Mouse (Mus musculus) liver, embryonic 11.5 days (tissue): ENCODE measurements around the gene Cbr1. TPM values are rescaled to one million over a fixed set of nuclear protein-coding genes. Genes with fewer than 3 reads are reported as not detected.

Experiments
- ATAC-seq: fragments of 200-750 bp; cut with Nextera tagmentation; replicated peaks from 2 replicates; pipeline ENCODE4 v1.8.0; 2017; ENCODE audit warnings: moderate number of reproducible peaks, mild to moderate bottlenecking, moderate TSS enrichment, moderate library complexity; ENCODE audit not compliant: low FRiP score
- DNase-seq: peaks from one replicate; pipeline ENCODE4 v3.0.0-alpha.2; 2017; ENCODE audit warnings: low spot score
- H3K27ac ChIP-seq: fragments of 300-500 bp; sonication (generic); 2 replicates; pipeline ENCODE4 v1.5.1; 2014; ENCODE audit warnings: mild to moderate bottlenecking, low read depth, low read length, control low read depth
- H3K27me3 ChIP-seq: fragments of 300-500 bp; sonication (generic); replicated peaks from 2 replicates; pipeline ENCODE4 v1.6.1; 2014; ENCODE audit warnings: low read length, mixed read lengths; ENCODE audit not compliant: control insufficient read depth, insufficient read depth
- H3K36me3 ChIP-seq: fragments of 300-500 bp; sonication (generic); 2 replicates; pipeline ENCODE4 v1.6.1; 2014; ENCODE audit warnings: mild to moderate bottlenecking, low read length, moderate library complexity, mixed read lengths; ENCODE audit not compliant: control insufficient read depth, insufficient read depth
- H3K4me1 ChIP-seq: fragments of 300-500 bp; sonication (generic); replicated peaks from 2 replicates; pipeline ENCODE4 v1.6.1; 2014; ENCODE audit warnings: low read length, mixed read lengths; ENCODE audit not compliant: control insufficient read depth, insufficient read depth
- H3K4me2 ChIP-seq: fragments of 300-500 bp; sonication (generic); 2 replicates; pipeline ENCODE4 v1.6.1; 2014; ENCODE audit warnings: mild to moderate bottlenecking, control low read depth, moderate library complexity
- H3K4me3 ChIP-seq: fragments of 300-500 bp; sonication (generic); 2 replicates; pipeline ENCODE4 v1.5.1; 2014; ENCODE audit warnings: low read depth, low read length, control low read depth
- H3K9ac ChIP-seq: fragments of 300-500 bp; sonication (generic); 2 replicates; pipeline ENCODE4 v1.6.1; 2014; ENCODE audit warnings: low read depth, low read length, control low read depth
- H3K9me3 ChIP-seq: fragments of 300-500 bp; sonication (generic); 2 replicates; pipeline ENCODE4 v1.6.1; 2016; ENCODE audit warnings: low read length, inconsistent platforms, mixed read lengths; ENCODE audit not compliant: control insufficient read depth
- WGBS: fragments of 180-500 bp; shearing (Covaris S2); extraction: QIAGEN DNeasy Blood & Tissue Kit; methylation state at CpG from one replicate; pipeline ENCODE4 v1.1.7; 2014; 5-methylcytosine and 5-hydroxymethylcytosine counted together
- polyA plus RNA-seq: library from polyadenylated mRNA; unstranded; fragments of >200 nt; fragmentation: Nextera tagmentation; extraction: Ambion mirVana; gene quantifications from 2 replicates; pipeline ENCODE4 v1.2.1, GENCODE M21; 2014

Cbr1 gene
- polyA plus RNA-seq, 1 experiment from 2014 or later = 49.3 TPM

DNA sequence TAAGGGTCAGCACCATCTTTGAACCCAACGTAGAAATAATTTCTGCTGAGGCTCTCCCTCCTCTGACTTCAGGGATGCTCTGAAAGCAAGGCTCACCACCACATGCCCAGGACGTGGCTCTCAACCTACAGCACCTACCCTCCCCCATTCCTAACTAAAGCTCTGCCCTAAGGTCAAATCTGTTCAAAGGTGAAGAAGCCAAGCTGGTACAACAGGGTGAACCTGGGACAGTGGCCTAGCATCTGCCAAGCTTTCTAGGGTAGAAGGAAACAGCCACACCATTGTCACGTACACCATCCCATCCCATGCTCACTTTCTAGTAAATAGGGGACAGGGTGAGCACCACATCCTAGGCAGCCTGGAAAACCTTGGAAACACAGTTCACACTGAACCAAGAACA, 12.9 kb upstream of the Cbr1 start:
- DNase-seq = no peak
- no peaks in the 10 kb centered on the region for H3K9me3 ChIP-seq
- no peak for ATAC-seq
- no peaks in the 10 kb centered on the region; the same call in 1 of the 2 replicates for H3K36me3 ChIP-seq
- no peak overlapping the region for H3K27ac ChIP-seq
- H3K4me1 ChIP-seq = peaks cover 4% of the 10 kb centered on the region; the same call in 1 of the 2 replicates
- H3K4me3 ChIP-seq = no peak overlapping the region
- H3K27me3 ChIP-seq = no peaks in the 10 kb centered on the region
- 88% methylated on average over 3 of the region's 3 CpGs for WGBS
- no peak overlapping the region for H3K9ac ChIP-seq
- H3K4me2 ChIP-seq = no peak overlapping the region

DNA sequence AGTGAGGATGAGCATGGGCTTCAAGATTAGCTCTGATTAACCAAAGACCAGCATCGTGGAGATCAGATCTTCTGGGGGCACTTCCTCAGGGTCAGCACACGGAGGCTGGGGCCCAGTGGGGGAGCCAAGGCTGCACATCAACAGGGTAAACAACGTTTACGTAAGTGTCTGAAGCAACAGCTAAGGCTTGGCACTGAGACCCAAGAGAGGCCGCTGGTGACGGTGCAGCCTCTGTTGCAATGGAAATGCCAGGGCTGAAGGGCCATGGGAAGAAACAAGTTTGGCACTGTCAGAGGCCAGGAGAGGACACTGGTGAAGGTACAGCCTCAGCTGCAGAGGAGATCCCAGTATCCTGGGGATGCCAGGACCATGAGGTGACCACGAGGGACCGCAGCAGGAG, 12.2 kb upstream of the Cbr1 start:
- H3K4me3 ChIP-seq = no peak overlapping the region
- H3K27me3 ChIP-seq = no peaks in the 10 kb centered on the region
- no peaks in the 10 kb centered on the region for H3K4me1 ChIP-seq
- 83% methylated on average over 8 of the region's 8 CpGs for WGBS
- H3K4me2 ChIP-seq = no peak overlapping the region
- no peak for DNase-seq
- no peak for ATAC-seq
- H3K9me3 ChIP-seq = no peaks in the 10 kb centered on the region
- no peak overlapping the region for H3K9ac ChIP-seq
- H3K27ac ChIP-seq = no peak overlapping the region
- H3K36me3 ChIP-seq = peaks cover 5% of the 10 kb centered on the region; the same call in 1 of the 2 replicates

DNA sequence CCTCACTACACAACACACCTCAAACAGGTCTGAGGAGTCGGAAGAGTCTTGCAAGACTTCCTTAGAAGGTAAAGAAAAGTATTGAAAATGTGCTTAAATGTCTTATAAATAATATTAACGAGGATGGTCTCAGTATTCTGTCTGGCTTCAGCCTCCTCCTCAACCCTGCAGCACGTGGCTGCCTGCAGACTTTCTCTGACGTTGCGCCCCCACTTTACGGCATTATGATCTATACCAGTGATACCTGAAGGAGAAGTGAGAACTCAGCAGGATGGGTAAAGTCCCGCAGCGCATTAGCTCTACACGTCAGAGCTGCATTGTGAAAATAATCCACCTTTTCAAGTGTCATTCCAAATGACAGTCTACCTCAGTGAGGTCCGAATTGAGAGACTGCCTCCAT, 11.2 kb upstream of the Cbr1 start:
- Histone ChIP-seq H3K4me2 (no peak overlapping the region), H3K27ac (no peak overlapping the region), H3K27me3 (no peaks in the 10 kb centered on the region), H3K4me3 (no peak overlapping the region), H3K9me3 (no peaks in the 10 kb centered on the region), H3K36me3 (peaks cover 6% of the 10 kb centered on the region; the same call in 1 of the 2 replicates), H3K9ac (no peak overlapping the region), H3K4me1 (peaks cover 5% of the 10 kb centered on the region)
- ATAC-seq (no peak), DNase-seq (no peak)
- WGBS = 94% methylated on average over 10 of the region's 10 CpGs

DNA sequence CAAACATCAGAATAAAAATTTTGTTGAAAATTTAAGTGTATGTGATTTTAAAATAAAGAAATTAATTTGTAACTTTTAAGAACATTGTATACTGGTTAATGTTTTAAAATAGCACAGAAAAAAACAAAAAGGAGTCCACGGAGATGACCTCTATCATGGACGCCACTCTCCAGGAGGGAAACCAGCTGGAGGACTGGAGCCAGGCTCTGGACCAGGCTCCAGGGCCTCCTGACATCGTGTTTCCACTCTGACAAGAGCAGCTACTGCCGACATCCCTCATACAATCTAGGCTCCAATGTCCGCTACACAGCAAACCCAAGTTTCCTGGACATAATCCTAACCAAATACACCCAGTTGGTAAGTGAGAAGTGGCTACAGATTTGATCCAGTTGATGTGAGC, 9.9 kb upstream of the Cbr1 start:
- Histone ChIP-seq H3K4me1 (peaks cover 7% of the 10 kb centered on the region), H3K27me3 (no peaks in the 10 kb centered on the region), H3K4me2 (no peak overlapping the region), H3K9ac (no peak overlapping the region), H3K4me3 (no peak overlapping the region), H3K9me3 (no peaks in the 10 kb centered on the region), H3K27ac (no peak overlapping the region), H3K36me3 (peaks cover 6% of the 10 kb centered on the region; the same call in 1 of the 2 replicates)
- WGBS = 91% methylated on average over 5 of the region's 5 CpGs
- DNase-seq = no peak
- no peak for ATAC-seq

DNA sequence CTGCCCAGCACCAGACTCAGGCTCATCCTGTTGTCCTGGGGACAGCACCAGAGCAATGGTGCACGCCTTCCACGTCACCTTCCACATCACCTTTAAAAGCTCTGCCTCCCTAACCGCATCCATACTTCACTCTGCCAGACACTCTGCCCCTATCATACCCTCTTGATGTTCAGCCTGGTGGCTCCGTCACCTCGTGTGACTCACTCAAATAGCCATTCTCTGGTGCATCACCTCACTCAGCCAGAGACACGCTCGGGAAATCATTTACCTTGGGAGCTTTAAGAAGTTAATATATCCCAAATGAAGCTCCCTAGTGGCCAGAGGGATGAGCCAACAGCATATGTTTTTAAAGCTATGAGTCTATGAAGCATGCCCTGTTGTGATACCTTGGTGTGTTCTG, 8.8 kb upstream of the Cbr1 start:
- Histone ChIP-seq H3K27ac (no peak overlapping the region), H3K9me3 (no peaks in the 10 kb centered on the region), H3K36me3 (peaks cover 6% of the 10 kb centered on the region; the same call in 1 of the 2 replicates), H3K4me1 (peaks cover 7% of the 10 kb centered on the region), H3K4me3 (no peak overlapping the region), H3K4me2 (no peak overlapping the region), H3K27me3 (no peaks in the 10 kb centered on the region), H3K9ac (no peak overlapping the region)
- ATAC-seq (no peak), DNase-seq (no peak)
- WGBS = 87% methylated on average over 7 of the region's 7 CpGs

DNA sequence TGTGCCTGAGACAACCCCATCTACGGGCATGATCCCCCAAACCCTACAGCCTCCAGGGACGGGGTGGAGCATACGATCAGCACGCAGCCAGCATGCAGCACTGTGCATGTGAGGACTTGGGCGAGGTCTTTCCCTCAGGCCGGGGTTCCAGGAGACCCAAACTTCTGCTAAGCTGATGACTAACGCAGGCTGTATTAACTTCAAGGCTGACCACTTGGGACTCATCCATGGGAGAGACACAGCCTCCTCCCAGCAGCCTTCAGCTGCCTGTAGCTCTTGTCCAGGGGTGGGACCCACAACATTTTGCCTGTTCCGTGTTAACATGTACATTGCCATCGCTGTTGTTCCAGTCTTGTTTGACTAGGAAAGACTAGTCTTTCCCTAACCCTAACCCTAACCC, 8.1 kb upstream of the Cbr1 start:
- Histone ChIP-seq H3K4me3 (no peak overlapping the region), H3K36me3 (peaks cover 6% of the 10 kb centered on the region; the same call in 1 of the 2 replicates), H3K9me3 (no peaks in the 10 kb centered on the region), H3K4me2 (no peak overlapping the region), H3K27me3 (no peaks in the 10 kb centered on the region), H3K4me1 (peaks cover 7% of the 10 kb centered on the region), H3K9ac (no peak overlapping the region), H3K27ac (no peak overlapping the region)
- no peak for DNase-seq
- WGBS = 93% methylated on average over 9 of the region's 9 CpGs
- no peak for ATAC-seq

DNA sequence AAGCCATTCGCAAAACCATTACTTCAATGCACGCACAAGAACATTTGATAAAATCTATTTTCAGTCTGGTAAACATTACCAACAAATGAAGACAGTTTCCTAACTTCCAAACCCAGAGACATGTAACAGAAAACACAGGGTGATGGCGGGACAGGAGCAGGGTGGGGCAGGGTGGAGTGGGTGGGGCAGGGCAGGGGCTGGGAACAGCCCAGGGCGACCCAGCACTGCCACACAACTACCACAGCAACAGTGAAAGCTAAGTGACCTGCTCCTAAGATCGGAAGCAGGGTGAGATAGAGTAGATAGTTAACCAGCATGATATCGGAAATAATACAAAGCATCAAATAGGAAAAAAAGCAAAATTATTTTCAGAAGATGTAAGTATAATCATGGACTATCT, 6.2 kb upstream of the Cbr1 start:
- peak overlapping the region; percentile 20 for H3K4me2 ChIP-seq
- H3K9me3 ChIP-seq = no peaks in the 10 kb centered on the region
- H3K9ac ChIP-seq = no peak overlapping the region
- peaks cover 6% of the 10 kb centered on the region; the same call in 1 of the 2 replicates for H3K36me3 ChIP-seq
- ATAC-seq = peak; percentile 39; the same call in 1 of the 2 replicates
- H3K27me3 ChIP-seq = no peaks in the 10 kb centered on the region
- DNase-seq = no peak
- 71% methylated on average over 6 of the region's 6 CpGs for WGBS
- peaks cover 7% of the 10 kb centered on the region for H3K4me1 ChIP-seq
- H3K4me3 ChIP-seq = no peak overlapping the region
- no peak overlapping the region for H3K27ac ChIP-seq

DNA sequence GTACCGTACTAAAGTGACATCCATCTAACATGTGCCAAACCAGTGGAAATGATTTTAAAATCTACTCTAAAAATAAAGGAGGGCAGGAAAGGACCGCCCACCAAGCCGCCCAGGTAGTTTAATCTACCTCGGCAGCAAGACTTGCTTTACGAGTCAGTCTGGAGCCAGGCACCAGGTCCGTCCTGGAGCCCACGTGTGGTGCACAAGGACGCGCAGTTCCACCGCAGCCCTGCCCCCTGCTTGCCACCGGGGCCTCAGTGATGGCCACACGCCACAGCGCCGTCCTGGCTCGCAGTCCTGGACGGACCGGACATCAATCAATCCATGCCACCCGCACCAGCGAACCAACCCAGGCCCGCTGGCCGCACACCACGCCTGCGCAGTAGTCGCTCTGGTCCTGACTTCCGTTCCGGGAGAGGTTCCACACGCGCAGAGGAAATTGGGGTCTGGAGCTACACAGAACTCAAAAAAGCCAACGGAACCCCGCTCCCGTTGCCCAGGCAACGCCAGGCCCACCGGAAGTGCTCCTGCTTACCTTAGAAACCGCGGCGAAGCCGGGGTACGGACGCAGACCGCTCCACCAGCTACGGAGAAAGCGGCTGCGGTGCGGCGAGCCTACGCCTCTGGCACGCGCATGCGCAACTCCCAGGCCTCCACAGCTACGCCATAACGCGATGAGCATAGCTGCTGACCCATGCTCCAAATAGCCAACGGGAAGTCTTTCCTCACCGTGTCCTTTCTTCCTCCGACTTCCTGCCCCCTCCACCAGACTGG, 2.0 kb upstream of the Cbr1 start, which contains the start of gene Setd4:
TSS of gene Setd4 (minus strand) at position 625 of the 774 bp plus-strand sequence.
- Histone ChIP-seq H3K27ac (peak within 1 kb of the TSS; percentile 95), H3K36me3 (no peaks in the 10 kb centered on the region; the same call in 1 of the 2 replicates), H3K27me3 (no peaks in the 10 kb centered on the region), H3K4me3 (peak within 1 kb of the TSS; percentile 69), H3K4me1 (peaks cover 11% of the 10 kb centered on the region), H3K4me2 (peak within 1 kb of the TSS; percentile 96), H3K9me3 (no peaks in the 10 kb centered on the region), H3K9ac (peak within 1 kb of the TSS; percentile 85)
- 1% methylated on average over 55 of the region's 55 CpGs for WGBS
- DNase-seq (peak; percentile 88), ATAC-seq (peak; percentile 86)

DNA sequence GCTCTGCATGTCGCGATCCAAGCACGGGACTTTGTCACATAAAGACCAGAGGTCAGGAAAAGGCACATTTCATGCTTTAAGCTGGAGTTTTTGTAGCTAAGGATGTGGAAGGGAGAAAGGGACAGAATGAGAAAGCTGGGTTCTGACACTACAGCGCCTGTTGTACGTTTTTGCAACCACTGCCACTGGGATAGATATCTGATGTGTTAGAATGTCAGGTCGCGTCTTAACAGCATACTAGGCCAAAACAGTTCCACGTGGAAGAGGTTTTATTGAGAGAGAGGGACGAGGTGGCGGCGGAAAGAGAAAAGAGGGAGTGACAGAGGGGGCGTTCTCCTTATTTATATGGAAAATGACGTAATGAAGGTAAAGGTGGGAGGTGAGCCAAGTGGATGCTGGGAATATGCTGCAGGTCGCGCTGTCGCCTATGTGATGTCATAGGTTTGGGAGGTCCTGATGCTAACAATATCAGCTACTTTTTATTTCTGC, 1.1 kb upstream of the Cbr1 start:
- 8% methylated on average over 16 of the region's 16 CpGs for whole genome bisulfite sequencing
- H3K4me1 ChIP-seq = peaks cover 8% of the 10 kb centered on the region
- no peaks in the 10 kb centered on the region; the same call in 1 of the 2 replicates for H3K36me3 ChIP-seq
- peak overlapping the region; percentile 96 for H3K4me2 ChIP-seq
- H3K27me3 ChIP-seq = no peaks in the 10 kb centered on the region
- ATAC-seq (no peak), DNase-seq (no peak)
- peak overlapping the region; percentile 85 for H3K9ac ChIP-seq
- H3K9me3 ChIP-seq = no peaks in the 10 kb centered on the region
- peak overlapping the region; percentile 95 for H3K27ac ChIP-seq
- peak overlapping the region; percentile 69 for H3K4me3 ChIP-seq
